Mouse (Mus musculus) bone marrow macrophage, adult 2 months (primary cell): Measurements from ENCODE around the gene Ywhag.

ENCODE experiments used
- CTCF ChIP-seq: IDR thresholded peaks from 2 replicates; pipeline ENCODE4 v1.5.1; 2012; ENCODE audit warnings: low read depth, mild to moderate bottlenecking, low read length, moderate library complexity
- POLR2A ChIP-seq: IDR thresholded peaks from 2 replicates; pipeline ENCODE4 v1.6.1; 2012; ENCODE audit warnings: mild to moderate bottlenecking, low read depth, low read length, borderline replicate concordance

DNA sequence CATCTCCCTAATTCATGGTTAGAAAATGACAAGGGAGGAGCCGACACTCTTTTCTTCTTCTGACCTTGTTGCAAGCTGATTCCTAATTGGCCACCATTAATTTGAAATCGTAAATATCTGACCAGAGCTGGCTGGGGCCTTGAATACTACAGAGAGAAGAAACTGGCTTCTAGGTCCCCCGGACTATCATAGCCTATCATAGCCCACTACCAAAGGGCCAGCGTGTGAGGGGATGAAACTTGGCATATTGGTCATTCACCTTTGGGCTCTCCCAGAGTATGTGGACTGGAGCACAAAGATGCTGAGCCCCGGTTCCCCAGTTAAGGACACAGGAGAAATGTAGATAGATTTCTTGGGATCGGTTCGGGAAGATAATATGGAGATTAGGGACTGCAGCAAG lies 31.4 kb downstream of the Ywhag start:
- TF ChIP-seq CTCF (no peak), POLR2A (no peak)
